Mouse (Mus musculus) spleen, postnatal 10 days (tissue): Measurements from ENCODE around the gene Yrdc.

ENCODE experiments used
- DNase-seq, 2 experiments: peaks; one replicate each; pipeline ENCODE4 v3.0.0; 2021 to 2022; ENCODE audit warnings: low spot score in 2 of 2

Yrdc gene

DNA sequence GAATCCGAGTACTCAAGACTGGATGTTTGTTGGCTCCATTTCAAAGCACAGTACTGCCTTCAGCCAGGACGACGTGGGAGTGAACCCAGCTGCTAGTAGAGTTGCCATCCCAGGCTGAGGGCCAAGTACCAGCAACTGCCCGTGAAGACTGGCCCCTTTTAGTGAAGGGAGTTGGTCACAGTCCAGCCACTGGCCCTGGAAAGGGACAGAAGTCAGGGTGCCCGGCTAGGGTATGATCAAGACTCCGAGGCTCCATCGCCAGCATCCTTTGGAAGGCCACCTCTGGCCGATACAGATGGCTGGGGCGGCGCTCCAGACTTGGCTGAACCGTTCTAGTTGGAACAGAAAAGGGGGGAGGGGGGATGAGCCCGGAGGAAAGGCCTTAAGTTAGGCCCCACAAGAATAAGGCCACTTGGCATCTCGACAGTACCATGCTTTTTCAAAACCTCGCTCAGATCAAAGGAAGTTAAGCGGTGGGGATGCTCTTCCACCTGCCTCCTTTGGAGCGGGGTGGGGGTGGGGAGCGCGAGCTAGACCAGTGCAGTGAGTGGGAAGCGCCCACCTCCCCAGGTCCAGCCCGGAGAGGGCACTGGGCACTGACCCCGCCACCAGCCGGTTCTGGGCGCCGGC lies 733 bp upstream of the Yrdc start:
- peak; percentile 27 to 43 for DNase-seq

- peak; percentile 39 to 72 for DNase-seq
These were observed 617 bp downstream of the Yrdc start, which contains the start of gene 1110065P20Rik for GRCm38 (mm10) chr4:124850933-124851658. TSS of gene 1110065P20Rik (minus strand) at chr4:124851196.

DNA sequence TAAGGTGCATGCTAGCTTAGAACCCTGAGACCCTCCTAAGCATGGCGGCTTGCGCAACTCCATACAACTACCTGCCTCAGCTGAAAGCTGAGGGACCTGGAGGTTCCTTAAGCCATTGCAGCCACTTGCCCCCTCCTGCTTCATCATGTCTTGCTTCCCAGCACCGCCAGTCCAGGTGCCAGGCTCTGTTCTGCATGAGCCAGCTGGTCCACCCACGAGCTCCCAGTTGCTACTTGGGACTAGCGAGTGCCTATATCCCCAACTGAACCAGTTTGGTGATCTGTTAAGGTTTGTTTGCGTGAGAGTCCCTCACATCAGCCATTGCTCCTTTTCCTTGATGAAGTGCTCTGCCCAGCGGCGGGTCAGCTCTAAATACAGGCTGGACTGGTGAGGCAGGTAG lies 5.8 kb downstream of the Yrdc start:
- DNase-seq, result no peak

DNA sequence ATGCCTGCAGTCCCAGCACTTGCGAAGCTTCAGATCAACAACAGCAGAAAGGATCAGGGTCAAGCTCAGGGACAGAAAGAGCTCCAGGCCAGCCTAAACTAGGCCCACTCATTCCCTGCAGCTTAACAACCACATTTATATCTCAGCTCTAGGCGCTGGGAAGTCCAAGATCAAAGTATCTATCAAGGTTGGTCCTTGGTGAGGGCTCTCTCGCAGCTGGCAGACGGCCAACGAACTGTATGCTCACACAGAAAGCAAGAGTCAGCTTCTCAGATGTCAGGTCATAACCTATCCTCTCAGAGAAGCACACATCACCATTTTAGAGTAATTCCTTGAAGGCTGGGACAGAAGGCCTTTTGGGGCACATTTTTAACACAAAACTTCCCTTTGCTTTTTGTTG lies 7.9 kb downstream of the Yrdc start:
- DNase-seq, result no peak

GRCm38 (mm10) chr4:124860446-124860845 lies 10.0 kb downstream of the Yrdc start:
- peak; percentile 41 to 71 for DNase-seq

DNA sequence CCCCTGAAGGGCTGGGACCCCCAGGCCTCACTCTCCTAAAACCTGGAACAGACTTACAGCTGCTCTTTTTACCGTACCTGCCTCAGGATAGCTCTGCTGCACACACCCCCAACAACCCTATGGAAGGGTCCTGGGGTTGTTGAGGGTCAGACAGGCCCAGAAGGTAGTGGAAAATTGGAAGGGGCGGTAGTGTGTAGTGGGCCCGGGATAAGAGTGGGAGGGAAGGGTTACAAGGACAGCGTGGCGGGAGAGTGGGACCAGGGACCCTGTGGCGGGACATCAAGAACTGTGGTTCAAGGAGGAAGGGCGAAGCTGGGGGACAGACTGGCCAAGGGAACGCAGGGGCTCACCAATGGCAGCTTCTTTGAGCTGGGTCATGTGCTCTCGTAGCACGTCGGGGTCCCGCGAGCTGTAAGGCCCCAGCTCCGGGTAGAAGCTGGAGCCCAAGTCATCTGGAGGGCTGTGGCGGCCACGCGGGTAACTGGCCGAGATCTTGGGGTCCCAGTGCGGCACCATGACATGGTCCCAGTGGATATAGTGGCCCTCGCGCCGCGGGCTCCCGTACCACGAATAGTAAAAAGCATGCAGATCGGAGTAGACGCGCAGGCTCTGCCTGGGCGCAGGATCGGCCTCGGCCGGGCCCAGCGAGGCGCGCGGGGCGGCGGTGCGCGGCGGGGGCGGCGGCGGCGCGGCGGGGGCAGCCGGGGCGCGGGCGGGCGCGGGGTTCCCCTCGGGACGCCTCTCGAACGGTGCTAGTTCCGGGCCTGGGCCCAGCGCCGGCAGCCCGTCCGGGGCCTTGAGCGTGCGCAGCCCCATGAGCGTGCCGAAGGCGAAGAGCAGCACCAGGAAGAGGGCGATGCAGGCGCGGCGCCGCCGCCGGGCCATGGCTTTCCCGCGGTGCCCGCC lies 11.1 kb downstream of the Yrdc start, which contains the start of gene Maneal:
Gene Maneal, minus strand, starts transcription at position 889 of the 906 bp plus-strand sequence.
- DNase-seq, result no peak

- no peak for DNase-seq
These were observed 22.2 kb downstream of the Yrdc start for GRCm38 (mm10) chr4:124872719-124873118.

- DNase-seq, result no peak
These were observed 30.1 kb downstream of the Yrdc start, which contains the start of gene Epha10 for GRCm38 (mm10) chr4:124880599-124880998. TSS of gene Epha10 (plus strand) at chr4:124880899.

DNA sequence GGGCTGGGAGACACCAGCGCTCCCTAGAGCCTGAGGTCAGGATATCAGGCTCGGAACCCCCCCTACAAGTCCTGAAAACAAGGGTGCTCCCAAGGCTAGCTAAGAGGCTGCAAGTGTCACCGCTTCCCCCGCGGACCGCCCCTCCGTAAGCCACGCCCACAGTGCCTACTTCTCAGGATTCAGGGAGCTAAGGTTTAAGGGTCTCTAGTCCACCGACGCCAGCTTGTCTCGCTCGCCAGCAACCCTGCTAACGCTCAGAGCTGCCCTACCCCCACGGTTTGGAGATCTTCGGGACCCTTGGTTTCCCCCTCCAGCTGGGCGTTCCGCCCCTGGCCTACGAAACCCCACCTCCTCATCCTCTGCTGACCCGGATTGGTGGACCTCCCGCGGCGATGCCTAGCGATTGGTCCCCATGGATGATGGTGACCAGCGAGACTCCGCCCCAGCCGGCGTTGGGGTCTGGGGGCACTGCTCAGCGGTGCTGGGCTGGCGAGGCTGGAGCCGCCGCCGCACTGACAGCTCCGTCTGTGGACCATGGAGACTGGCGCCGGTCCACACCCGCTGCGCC lies 30.9 kb downstream of the Yrdc start:
- DNase-seq, result no peak

DNA sequence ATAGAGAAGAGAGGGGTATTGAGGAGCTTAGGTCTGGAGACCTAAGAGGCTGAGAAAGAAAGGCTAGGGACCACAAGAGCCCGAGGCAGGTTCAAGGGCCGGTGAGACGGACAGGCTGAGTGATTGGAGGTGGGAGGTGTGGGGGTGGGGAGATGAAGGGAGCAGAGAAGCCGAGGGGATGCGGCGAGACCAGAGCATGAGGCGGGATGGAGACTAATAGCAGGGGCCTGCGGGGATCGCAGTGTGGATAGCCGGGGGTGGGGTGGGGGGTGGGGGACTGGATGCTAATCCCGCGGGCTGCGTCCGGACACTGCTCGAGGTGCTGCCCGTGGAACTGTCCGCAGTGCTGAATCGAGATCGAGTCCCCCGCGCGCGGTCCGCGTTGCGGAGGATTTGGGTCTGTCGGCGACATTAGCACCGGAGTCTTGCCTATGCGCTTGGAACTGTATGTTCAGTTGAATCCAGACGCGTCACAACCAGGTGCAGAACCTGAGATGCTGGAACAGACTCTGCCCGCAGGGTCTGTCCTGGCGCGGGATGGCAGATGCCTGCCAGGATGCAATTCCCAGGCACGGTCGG lies 31.8 kb downstream of the Yrdc start:
- peak in 1 of 2 experiments; percentile 55 for DNase-seq

DNA sequence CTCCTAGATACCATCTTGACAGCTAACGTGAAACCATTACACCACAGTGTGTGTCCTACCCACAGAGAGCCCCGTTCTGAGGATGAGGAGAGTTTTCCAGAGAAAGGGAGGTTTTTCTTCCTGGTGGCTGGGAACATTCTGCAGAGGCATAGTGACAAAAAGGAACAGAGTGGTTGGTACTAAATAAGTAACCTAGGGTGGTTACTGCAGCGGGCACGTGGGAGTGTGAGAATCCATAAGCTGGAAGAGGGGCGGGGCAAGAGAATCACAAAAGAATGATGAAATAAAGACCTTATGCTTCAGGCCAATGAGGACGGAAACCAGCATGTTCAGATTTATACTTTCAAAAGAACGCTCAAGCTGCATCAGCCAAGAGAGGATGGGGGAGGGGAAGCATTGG lies 38.2 kb downstream of the Yrdc start:
- DNase-seq, result no peak

GRCm38 (mm10) chr4:124889935-124890334 lies 39.5 kb downstream of the Yrdc start:
- DNase-seq, result no peak

DNA sequence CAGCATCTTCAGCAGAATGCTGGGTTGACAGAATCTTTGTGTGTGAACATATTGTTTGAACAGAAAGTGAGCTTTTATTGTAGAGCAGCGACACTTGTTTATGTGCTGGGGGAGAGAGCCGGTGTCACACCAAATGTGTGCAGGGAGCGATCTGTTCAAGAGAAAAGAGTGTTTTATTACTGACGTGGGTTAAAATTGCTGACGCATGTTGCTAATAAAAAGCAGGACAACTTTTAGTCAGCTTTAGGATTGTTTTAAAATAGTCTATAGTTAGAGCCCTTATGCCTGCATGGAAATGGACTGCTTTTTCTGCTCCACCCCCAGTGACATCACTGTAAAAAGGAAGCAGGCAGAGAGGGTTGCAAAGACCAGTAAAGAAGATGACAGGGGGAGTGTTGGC lies 40.4 kb downstream of the Yrdc start:
- no peak for DNase-seq

DNA sequence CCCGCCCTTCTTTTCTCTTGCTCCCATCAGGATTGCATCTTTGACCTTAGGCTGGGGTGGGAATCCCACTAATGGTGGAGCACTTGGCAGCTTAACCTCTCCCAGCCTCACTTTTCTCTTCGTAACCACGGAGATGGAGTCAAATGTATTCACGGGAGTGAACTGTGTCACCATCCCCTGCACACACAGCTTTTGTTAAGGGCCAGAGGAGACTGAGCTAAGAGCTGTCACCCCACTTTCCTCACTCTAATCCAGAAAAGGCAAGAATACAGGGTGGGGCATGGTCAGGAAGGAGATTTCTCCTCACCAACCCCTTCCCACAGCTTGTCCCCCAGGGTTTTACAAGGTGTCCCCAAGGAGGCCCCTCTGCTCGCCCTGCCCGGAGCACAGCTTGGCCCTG lies 43.3 kb downstream of the Yrdc start:
- DNase-seq, result no peak

DNA sequence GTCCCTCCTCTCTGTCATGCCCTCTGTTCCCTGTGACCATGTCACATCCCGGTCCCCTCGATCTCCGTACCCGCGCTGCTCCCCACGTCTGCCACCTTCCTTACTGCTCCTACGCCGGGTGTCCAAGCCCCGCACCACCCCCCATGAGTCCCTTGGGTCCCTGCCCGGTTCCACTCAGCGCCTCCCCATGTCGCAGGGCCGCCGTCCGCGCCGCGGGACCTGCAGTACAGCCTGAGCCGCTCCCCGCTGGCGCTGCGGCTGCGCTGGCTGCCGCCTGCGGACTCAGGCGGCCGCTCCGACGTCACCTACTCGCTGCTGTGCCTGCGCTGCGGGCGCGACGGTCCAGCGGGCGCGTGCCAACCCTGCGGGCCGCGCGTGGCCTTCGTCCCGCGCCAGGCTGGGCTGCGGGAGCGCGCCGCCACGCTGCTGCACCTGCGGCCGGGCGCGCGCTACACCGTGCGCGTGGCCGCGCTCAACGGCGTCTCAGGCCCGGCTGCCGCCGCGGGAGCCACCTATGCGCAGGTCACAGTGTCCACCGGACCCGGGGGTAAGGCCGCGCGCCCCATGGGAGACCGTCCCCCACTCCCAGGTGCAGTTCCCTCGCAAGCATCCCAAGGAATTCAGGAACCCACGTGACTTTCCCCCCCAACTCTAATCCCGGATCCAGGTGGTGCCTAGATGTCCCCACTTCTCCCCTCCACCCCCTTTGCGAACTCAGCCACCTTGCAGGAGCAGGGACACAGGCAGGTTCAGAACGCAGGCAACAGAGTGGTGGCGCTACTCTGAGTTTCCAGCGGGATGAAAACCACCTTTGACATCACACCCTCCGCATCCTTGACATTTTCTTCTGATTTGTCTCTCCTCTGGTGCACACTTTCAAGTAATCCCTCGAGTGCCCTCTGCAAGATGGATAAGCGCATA lies 44.3 kb downstream of the Yrdc start:
- DNase-seq, result no peak

- DNase-seq, result no peak
These were observed 47.9 kb downstream of the Yrdc start for GRCm38 (mm10) chr4:124898428-124898827.

DNA sequence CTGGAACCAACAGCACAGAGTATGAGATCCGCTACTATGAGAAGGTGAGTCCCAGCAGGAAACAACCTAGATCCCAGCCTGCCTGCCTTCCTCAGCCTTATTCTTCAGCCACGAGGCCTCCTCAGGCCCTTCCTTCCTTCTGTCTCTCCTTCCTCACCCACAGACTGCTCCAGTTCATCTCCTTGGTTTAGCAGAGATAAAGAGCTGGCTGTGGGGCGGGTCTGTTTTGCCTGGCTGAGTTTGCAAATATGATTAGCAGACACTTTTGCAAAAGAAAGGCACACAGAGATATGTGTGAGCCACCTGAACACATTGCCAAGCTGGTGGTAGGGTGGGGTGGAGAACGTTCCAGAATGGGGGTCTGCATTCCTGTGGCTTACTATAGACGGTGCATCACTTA lies 49.4 kb downstream of the Yrdc start:
- DNase-seq, result no peak
